Mouse (Mus musculus): ENCODE measurements around the gene Zfp652.

Gene Zfp652

DNA sequence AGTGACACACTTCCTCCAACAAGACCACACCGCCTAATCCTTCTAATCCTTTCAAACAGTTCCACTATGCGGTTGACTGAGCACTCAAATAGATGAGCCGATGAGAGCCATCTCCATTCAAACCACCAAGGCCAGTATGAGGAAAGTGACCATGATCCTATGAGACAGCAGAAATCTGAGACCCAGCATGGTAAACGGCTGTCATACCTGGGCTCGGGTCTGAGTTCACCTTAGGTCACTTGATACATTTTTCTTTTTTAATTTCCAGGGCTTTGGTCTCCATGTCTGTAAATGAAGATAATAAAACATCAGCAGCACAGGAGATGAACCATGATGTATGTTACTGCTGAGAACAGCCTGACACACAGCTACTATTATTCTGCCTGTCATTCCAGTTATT, 95.4 kb downstream of the Zfp652 start:
- DNase-seq (ENCODE audit: low read depth, low spot score): no peak

DNA sequence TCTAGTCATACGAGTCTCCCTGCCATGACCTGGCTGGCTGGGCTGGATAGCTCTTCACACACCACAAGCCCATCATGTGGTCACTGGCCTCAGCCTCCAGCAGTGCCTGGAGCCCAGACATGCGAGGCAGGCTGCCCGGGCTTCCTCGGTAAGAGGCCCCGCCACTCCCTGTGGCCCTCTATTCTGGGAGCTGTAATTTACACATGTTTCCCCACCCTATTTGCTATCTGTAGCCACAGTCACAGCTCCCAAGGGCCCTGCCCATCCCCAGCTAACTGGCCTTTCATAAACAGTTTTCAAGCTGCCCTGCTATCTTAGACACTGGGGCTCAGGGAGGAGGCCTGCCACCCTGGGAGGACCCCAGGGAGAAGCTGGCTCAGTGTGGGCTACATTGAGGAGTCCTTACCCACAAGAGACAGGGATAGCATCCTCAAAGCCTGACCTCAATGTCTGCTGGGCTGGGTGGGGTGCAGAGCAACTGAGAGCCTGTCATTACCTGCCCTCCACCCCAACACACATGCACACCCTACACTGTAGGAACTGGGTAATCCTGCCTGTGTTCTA, 96.1 kb downstream of the Zfp652 start:
- no peak for DNase-seq (ENCODE audit: low read depth, low spot score)

DNA sequence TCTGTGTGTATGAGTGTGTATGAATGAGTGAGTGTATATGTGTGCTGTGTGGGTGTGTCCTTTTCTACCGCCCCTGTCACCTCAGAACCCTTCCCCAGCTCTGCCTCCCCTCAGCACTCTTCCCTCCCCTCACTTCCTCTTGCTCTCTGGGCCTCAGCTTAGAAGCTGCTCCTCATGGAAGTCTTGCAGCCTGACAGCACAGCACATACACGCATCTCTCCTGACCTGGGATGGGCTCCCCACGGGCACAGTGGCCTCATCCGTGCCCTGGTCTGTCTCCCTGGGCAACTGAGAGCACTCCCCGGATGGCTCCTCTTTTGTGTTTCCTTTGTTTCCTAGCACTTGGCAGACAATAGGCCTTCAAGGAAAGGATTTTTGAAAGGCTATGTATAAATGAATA, 97.1 kb downstream of the Zfp652 start:
- DNase-seq (ENCODE audit: low read depth, low spot score): peak; percentile 60

DNA sequence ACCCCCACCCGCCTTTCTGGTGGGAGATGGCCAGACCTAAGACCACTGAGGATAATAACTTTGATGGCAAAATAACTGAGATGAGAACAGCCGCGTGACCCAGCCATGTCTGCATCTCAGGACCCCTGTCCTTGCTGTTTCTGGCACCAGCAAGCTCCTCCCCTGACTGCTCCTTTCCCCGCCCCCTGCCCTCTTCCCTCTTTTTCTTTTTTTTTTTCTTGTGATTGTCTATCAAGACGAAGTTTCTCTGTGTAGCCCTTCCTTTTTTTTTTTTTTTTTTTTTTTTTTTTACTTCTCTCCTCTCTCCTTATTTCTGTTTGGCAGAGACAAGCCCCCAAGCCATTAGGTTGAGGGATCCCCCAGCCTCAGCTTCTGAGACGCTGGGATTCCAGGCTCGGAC, 98.4 kb downstream of the Zfp652 start:
- peak; percentile 71 for DNase-seq (ENCODE audit: low read depth, low spot score)

DNA sequence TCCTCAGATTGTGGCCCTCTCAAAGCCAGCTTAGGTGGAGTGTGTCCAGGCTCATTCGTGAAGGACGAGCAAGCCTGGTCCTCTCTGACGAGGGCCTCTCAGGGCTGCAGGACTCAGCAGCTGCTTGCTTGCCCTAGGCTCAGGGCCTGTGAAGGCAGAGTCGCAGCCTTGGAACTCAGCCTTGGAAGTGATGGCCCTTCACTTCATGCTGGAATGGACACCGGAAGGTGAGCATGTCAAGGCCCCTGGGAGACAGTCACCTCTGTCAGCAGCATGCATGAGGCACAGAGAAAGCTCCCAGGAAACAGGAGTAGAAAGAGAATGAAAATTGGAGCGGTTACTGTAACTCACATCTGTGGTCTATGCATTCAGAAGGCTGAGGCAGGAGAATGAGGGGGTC, 99.3 kb downstream of the Zfp652 start:
- DNase-seq (ENCODE audit: low read depth, low spot score): no peak

DNA sequence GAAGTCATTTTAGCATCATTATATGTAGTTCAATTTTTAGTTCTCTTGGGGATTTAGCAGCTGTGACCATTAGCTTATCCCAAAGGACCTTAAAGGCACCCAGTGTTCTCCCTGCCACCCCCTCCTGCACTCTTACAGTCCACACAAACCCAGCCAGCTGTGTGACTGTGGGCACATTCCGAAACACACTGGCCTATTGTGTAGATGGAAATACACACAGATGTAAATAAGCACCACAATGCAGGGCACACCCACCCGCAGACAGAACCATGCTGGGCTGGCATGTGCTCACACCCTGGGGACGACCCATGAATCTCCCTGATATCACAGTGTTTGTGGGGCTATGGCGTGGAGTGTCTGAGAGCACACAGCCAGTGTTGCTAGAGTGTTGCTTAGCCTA, 99.8 kb downstream of the Zfp652 start:
- DNase-seq (ENCODE audit: low read depth, low spot score): peak; percentile 62

DNA sequence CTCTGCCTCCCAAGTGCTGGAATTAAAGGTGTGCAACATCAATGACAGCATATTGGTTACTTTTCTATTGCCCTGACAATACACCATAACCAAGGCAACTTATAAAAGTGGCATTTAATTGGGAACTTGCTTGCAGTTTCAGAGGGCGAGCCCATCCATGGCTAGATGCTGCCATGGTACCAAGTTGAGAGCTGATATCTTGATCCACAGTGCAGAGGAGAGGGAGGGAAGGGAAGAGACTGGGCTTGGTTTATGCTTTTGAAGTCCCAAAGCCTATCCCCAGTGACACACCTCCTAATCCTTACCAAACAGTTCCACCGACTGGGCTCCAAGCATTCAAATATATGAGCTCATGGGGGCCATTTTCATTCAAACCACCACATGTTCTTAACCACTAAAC, 101.6 kb downstream of the Zfp652 start:
- DNase-seq (ENCODE audit: low read depth, low spot score): no peak

DNA sequence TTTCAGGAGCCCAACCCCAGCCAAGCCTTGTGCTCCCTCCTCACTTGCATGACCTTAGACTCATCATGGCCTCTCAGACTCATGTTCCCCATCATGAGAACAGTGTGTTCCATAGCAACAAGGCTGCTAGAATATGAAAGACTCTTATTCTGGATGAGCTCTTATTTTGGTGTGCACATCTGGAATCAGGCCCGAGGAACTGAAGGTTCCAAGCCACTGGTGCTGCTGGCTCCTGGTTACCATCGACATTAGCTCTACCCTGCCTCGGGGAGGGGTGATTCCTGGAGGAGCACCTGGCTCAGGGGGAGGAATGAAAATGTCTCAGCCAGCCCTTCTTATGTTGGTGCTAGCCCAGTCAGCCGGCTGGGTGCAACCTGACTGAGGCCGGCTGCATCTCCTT, 102.4 kb downstream of the Zfp652 start:
- no peak for DNase-seq (ENCODE audit: low read depth, low spot score)

DNA sequence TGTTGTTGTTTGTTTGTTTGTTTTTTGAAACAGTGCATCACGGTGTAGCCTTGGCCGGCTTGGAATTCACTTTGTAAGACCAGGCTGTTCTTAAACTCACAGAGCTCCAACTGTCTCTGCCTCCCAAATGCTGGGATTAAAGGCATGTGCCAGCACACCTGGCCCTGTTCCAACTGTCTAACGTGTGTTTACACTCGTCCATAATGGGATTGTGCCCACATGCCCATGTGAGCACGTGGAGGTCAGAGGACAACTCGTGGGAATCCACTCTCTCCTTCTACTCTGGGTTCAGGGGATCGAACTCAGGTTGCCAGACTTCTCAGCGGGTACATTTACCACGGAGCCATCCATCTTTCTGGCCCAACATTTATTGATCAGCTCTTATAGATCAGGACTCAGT, 102.9 kb downstream of the Zfp652 start:
- DNase-seq (ENCODE audit: low read depth, low spot score): no peak

DNA sequence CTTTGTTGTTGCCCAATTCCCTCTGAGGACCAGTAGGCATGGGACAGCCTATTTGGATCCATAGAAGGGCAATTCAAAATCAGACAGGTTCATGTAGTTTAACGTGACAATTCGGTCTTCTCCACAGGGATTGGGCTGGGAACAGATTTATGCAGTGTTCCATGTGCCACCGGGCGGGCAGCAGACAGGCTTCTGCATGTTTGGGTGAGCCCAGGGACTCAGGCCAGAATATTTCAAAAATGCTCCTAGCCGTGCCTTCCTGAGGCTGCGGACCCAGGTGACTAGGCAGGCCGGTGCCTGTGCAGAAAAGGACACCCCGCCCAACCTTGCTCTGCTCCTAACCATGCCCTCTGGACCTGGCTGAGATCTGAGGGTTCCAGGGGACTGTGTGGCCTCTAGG, 106.7 kb downstream of the Zfp652 start:
- no peak for DNase-seq (ENCODE audit: low read depth, low spot score)

DNA sequence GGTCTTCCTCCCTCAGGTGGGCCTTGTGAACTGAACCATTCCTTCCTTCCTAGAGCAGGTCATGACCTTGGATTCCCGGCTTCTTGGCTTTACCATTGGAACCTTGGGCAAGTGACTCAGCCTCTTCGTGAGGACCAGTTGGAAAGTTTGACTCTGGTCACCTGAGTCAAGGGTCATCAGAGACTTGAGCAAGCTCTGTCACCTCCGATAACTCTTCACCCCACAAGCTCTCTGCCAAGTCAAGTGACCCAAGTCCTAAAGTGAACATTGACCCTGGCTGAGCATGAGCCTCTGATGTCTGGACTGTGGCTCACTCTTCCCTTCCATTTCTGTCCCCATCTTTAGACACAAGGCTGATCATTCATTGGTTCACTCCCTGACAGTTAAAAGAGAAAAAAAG, 109.0 kb downstream of the Zfp652 start:
- DNase-seq (ENCODE audit: low read depth, low spot score): no peak

DNA sequence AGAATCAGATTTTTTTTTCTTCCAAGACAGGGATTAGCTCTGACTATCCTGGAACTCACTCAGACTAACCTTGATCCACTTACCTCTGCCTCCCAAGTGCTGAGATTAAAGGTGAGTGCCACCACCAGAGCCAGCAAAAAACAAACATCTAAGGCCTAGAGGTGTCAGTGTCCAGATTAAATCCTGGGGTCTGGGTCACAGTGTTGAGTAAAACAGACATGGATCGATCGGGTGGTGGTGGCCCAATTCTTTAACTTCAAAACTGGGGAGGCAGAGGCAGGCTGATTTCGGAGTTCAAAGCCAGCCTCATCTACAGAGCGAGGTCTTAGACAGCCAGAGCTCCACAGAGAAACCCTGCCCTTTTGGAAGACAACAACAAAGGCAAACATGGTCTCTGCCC, 110.0 kb downstream of the Zfp652 start:
- DNase-seq (ENCODE audit: low read depth, low spot score): no peak

DNA sequence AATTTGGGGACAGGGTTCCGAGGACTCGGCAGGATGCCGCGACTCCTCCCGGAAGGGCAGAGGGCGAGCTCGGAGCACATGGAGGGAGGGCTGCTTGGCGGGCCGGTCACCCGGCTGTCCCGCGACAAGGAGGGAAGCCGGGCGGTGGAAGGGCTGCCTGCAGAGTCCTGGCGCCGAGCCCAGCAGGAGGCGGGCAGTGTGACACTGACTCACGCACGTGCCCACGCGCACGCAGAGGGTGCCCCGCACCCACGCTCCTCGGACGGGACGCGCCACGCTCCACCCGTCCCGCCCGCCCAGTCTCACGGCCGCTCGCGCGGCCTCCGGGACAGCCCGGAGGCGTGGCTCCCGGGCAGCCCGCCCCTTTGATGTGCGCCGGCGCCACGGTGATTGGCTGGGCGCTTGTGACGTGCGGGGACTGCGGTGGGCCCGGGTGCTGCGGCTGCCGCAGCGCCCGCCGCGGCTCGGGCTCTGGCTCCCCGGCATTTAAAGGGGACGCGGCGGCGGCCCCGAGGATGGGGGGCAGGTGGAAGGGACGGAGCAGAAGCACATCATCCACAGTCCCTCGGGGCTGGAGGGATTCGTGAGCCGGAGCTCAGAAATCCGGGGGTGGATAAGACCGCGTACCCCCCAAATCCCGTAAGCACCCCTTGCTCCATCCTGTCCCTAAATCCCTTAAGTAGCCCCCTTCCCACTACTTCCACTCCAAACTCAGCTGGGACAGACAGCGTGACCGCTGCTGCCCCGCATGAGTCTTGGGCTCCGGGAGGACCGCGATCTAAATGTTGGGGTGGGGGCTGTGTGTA, 111.8 kb downstream of the Zfp652 start, which contains the start of gene Phospho1:
Phospho1 (plus strand) TSS at position 429 of the 806 bp plus-strand sequence.
- DNase-seq (ENCODE audit: low read depth, low spot score): peak; percentile 87

DNA sequence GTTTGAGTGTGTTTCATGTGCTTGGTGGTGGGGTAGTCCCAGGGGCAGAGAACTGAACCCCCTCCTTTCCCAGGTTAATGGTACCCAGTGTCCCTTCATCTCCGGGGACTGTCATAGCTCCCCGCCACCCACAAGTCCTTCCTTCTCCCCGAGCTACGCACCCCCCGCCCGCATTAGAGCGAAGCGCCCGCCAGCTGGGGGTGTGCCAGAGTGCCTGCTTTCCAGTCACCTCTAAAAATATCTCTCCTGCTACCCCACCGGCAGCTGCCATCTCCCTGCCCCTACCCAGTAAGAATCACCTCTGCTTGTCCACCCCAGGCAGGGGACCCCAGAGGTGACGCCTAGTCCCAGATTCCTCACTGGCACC, 112.4 kb downstream of the Zfp652 start:
- no peak for DNase-seq (ENCODE audit: low read depth, low spot score)

DNA sequence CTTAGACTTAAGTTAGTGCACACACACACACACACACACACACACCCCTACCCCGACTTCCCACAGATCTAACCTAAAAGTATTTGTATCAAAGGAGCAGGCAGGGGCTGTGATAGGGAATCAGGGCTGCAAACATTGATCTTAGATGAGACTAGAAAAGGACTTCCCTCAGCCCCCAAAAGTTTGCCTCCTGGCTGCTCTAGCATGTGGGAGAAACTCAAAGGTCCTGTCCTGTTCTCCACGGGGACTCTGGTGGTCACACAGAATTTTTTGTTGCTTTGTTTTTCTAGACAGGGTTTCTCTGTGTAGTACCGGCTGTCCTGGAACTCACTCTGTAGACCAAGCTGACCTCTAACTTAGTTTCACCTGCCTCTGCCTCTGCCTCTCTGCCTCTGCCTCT, 113.2 kb downstream of the Zfp652 start:
- no peak for DNase-seq (ENCODE audit: low read depth, low spot score)

DNA sequence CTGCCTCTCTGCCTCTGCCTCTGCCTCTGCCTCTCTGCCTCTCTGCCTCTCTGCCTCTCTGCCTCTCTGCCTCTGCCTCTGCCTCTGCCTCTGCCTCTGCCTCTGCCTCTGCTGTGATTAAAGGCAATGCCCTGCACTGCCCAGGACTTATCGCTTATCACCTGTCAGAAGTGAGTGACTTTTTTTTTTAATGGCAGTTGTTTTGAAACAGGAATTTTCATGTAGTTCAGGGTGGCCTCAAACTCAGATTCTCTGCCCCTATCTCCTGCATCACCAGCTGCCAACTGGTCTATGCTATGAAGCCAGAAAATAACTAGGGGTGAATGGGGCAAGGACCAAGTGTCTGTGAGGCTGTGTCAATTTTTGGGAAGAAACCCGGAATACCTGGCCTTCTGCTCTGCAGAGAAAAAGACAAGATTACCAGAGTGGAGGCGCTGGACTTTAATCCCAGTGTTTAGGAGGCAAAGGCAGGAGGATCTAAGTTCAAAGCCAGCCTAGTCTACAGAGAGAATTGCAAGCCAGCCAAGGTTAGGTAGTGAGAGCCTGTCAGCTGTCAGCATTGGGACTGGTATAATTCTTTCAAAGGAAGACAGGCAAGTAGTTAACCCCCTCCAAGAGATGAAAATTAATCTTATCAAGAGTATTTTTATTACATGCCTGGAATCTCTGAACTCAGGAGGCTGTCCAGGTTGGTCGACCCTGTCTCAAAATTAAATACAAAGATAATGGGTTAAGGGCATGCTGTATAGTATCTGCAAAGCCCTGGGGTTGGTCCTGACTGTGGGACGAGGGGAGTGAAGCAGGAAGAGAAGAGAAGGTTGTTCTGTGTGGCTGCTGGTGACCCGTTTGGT, 114.1 kb downstream of the Zfp652 start:
- no peak for DNase-seq (ENCODE audit: low read depth, low spot score)

DNA sequence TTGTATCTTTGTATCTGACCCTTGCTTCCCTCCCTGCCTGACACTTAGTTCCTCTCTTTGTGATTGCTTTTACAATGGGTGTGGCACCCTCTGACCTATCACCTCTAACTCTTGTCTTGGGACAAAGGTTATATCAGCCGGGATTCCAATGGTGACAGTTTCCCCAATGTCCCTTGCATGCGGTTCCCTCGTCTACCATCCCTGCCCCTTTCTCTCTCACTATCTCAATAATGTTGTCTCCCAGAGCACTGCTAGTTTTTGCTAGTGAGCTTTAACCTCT, 114.6 kb downstream of the Zfp652 start:
- no peak for DNase-seq (ENCODE audit: low read depth, low spot score)

DNA sequence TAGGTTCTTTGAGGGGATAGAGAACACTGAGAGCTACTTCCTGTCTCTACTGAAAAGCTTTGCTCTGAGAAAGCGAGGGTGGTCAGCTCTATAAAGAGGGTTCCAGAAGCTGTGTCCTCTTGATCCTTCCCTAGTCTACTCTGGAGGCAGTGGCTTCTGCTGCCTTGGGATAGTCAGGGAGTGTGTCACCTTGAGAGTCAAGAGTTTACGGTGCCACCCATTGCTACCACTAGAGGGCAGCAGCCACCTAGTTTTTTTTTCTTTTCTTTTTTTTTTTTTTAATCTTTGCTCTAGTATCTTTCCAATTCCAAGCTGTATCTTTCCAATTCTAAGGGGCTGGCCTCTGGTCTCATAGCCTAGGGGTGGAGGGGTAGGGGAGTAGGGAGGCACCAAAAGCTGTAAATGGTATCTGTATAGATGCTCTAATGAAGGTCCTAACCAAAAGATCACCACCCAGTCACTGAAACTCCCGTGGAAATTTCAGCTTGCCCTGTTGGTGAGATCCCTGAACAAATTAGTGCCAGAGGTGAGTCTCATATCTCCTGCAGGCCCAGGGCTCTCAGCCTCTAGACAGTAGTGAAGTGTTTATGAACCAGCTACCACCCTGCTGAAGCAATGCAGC, 115.1 kb downstream of the Zfp652 start:
- peak; percentile 76 for DNase-seq (ENCODE audit: low read depth, low spot score)

DNA sequence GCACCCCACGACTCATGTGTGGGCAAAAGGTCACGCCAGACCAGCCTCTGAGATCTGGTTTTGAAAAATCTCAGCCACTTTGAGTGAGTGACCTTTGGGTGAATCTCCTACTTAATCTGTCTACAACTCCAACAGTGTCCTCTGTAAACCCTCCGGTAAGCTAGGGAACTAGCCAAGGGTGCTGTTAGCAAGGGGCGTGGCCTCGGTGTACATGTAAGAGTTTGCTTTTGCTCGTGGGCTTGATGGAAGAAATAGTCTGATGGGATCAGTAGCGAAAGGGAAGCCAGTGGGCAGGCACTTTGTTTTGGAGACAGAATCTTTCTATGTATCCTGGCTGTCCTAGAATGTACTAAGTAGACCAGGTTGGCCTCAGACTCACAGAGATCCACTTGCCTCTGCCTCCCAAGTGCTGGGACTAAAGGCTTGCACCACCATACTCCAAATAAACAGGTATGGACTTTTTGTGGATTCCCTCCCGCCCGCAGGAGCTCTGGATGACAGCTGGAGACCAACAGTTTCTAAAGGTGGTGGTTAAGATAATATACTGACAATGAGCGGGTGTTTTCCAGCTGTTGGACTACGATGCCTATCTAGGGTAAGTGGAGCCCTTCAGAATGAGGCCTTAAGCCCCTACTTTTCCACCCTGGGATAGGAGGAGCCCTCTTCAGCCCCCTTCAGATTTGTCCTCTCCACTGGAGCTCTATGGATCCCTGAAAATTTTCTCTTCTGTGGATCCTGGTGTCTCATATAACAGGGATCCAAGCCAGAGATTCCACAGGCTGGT, 115.9 kb downstream of the Zfp652 start:
- no peak for DNase-seq (ENCODE audit: low read depth, low spot score)

DNA sequence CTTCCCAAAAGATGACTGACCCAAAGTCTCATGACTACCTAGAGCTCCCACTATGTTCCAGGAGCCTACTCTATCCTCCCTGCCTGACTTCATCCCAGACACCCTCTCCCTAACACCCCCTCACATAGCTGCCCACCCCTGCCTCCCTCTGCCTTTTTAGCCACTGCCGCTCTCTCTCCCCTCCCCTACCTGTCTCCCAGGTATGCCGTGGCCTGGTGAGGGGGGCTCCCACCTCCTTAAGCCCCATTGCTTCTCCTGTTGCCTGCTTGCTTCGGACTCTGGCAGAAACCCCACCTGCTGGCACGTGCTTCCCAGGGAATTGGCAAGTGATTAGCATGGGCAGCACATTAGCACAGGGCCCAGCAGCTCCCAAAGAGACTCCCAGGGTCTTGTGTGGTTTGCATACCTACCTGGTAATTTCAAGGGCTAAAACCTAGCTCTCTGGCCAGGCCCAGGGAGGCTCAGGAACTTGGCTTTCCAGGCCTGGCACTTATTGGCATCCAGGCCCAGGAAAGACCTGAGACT, 117.1 kb downstream of the Zfp652 start:
- no peak for DNase-seq (ENCODE audit: low read depth, low spot score)

All from R1 (cell line).